In genomic region chr11:68489236-68489635, GRCm38 (mm10) we compare ENCODE assay signal across 19 mouse cellular contexts.
"Had no signal": no experiment of that assay in that cellular context is flagged by ENCODE, and none has a peak within 500 bp of the region (broad histone marks: within the 10 kb centered on the region; RNA-seq: fewer than 3 reads in every experiment).

No protein-coding gene starts in this region.

- H3K27ac ChIP-seq: kidney, postnatal 0 days; layer of hippocampus, adult 2 months; limb, embryonic 10.5 days; limb, embryonic 13.5 days; liver, embryonic 12.5 days; liver, embryonic 15.5 days; stomach, embryonic 15.5 days had no signal

- H3K9me3 ChIP-seq: limb, embryonic 10.5 days; limb, embryonic 13.5 days; liver, embryonic 12.5 days; liver, embryonic 15.5 days; lung, embryonic 15.5 days; megakaryocyte, embryonic 14.5 days; stomach, embryonic 15.5 days had no signal

- H3K4me2 ChIP-seq: limb, embryonic 13.5 days; liver, embryonic 12.5 days; liver, embryonic 15.5 days; lung, embryonic 15.5 days; midbrain, embryonic 11.5 days; stomach, embryonic 15.5 days had no signal

- H3K36me3 ChIP-seq: limb, embryonic 10.5 days; limb, embryonic 13.5 days; liver, embryonic 12.5 days; liver, embryonic 15.5 days; lung, embryonic 15.5 days; stomach, embryonic 15.5 days had no signal

- H3K27me3 ChIP-seq: limb, embryonic 13.5 days; lung, embryonic 15.5 days; stomach, embryonic 15.5 days had no signal

- H3K9ac ChIP-seq: limb, embryonic 13.5 days; liver, embryonic 12.5 days; liver, embryonic 15.5 days; lung, embryonic 15.5 days; stomach, embryonic 15.5 days had no signal

- H3K4me1 ChIP-seq: liver, embryonic 12.5 days; liver, embryonic 15.5 days; megakaryocyte, embryonic 14.5 days; stomach, embryonic 15.5 days had no signal

- ATAC-seq: liver, embryonic 12.5 days had no signal

- DNase-seq: kidney, postnatal 25 days; layer of hippocampus, adult 9-11 months; liver; lung, adult 18-20 months; lung, postnatal 10 days; lung, postnatal 36 days; midbrain, embryonic 14.5 days; spleen, adult 18-20 months; thymus, postnatal 25 days had no signal

- H3K4me3 ChIP-seq: layer of hippocampus, adult 2 months; limb, embryonic 10.5 days; limb, embryonic 13.5 days; liver, embryonic 12.5 days; liver, embryonic 15.5 days; lung, embryonic 15.5 days; megakaryocyte, embryonic 14.5 days; stomach, embryonic 15.5 days had no signal
